Mouse (Mus musculus): ENCODE measurements at regions not wholly inside any gene's neighbourhood (a gene's known extent, or its start where the extent isn't known, plus 50 kb on each side); places are given as distances from the start of the nearest gene placed in this dataset.

- Histone ChIP-seq H3K4me2 (replicated peaks) (no peak overlapping the region), H3K9me3 (no peaks in the 10 kb centered on the region), H3K4me3 (replicated peaks) (no peak overlapping the region), H3K4me1 (replicated peaks) (peaks cover 29% of the 10 kb centered on the region), H3K9ac (replicated peaks) (no peak overlapping the region), H3K27ac (no peak overlapping the region), H3K36me3 (no peaks in the 10 kb centered on the region), H3K27me3 (0 out of 2 replicates have a peak, but pooled peaks cover 3% of the 10 kb centered on the region)
- ATAC-seq, result no peak
Measured at GRCm38 (mm10) chr4:106859476-106859875, 51.0 kb upstream of the Ssbp3 start.

GRCm38 (mm10) chr4:106858357-106859088 is 52.0 kb upstream of the Ssbp3 start:
- Histone ChIP-seq H3K4me1 (replicated peaks) (peaks cover 36% of the 10 kb centered on the region), H3K9ac (replicated peaks) (no peak overlapping the region), H3K27ac (no peak overlapping the region; the same call in 1 of the 2 replicates), H3K27me3 (0 out of 2 replicates have a peak, but pooled peaks cover 3% of the 10 kb centered on the region), H3K4me2 (replicated peaks) (no peak overlapping the region), H3K36me3 (no peaks in the 10 kb centered on the region), H3K4me3 (replicated peaks) (no peak overlapping the region), H3K9me3 (no peaks in the 10 kb centered on the region)
- 72% methylated on average over 13 of the region's 13 CpGs for WGBS
- no peak for ATAC-seq

GRCm38 (mm10) chr4:106855771-106856170 is 51.0 kb upstream of the Acot11 start:
- H3K4me3 ChIP-seq (replicated peaks), result no peak overlapping the region
- H3K4me2 ChIP-seq (replicated peaks), result peak overlapping the region; percentile 36
- H3K9ac ChIP-seq (replicated peaks), result no peak overlapping the region
- H3K27me3 ChIP-seq, result no peaks in the 10 kb centered on the region
- no peaks in the 10 kb centered on the region for H3K9me3 ChIP-seq
- H3K27ac ChIP-seq, result peak overlapping the region; percentile 16; the same call in 1 of the 2 replicates
- WGBS, result 3% methylated on average over 19 of the region's 19 CpGs
- H3K36me3 ChIP-seq, result no peaks in the 10 kb centered on the region
- ATAC-seq, result peak; percentile 62
- peaks cover 31% of the 10 kb centered on the region for H3K4me1 ChIP-seq (replicated peaks)

- H3K27ac ChIP-seq, result peak overlapping the region; percentile 73
- ATAC-seq, result peak; percentile 81
- WGBS, result 9% methylated on average over 15 of the region's 15 CpGs
Measured at GRCm38 (mm10) chr4:106854361-106855309, 49.8 kb upstream of the Acot11 start.

More at GRCm38 (mm10) chr4:106854361-106855309, 49.8 kb upstream of the Acot11 start:
- Histone ChIP-seq H3K36me3 (no peaks in the 10 kb centered on the region), H3K4me2 (replicated peaks) (peak overlapping the region; percentile 34), H3K9ac (replicated peaks) (0 out of 2 replicates have a peak overlapping the region, but pooled peaks have one; percentile 21), H3K27me3 (no peaks in the 10 kb centered on the region), H3K9me3 (no peaks in the 10 kb centered on the region), H3K4me3 (replicated peaks) (no peak overlapping the region), H3K4me1 (replicated peaks) (peaks cover 31% of the 10 kb centered on the region)
